Mouse (Mus musculus) lung, postnatal 36 days (tissue): ENCODE data around the gene Gm7735.
"Not testable (repeated sequence)": the region's sequence is repeated elsewhere in the genome, so short reads cannot be mapped to it uniquely, and the experiment has no call there.

ENCODE experiments used
- DNase-seq: peaks from one replicate; pipeline ENCODE4 v3.0.0; 2022; ENCODE audit warnings: mixed read lengths

Gene Gm7735

GRCm38 (mm10) chr16:89169190-89169589, at the start of gene Gm7735:
Gm7735 (plus strand) TSS chr16:89169490.
- not testable (repeated sequence) for DNase-seq

- no peak for DNase-seq
Observed at GRCm38 (mm10) chr16:89140551-89140950, 28.7 kb upstream of the Gm7735 start, which contains the start of gene Gm6358. Gm6358 (plus strand) TSS chr16:89140851.

GRCm38 (mm10) chr16:89150786-89151185, 18.5 kb upstream of the Gm7735 start, which contains the start of gene Gm10061:
Gm10061 (plus strand) TSS chr16:89151086.
- DNase-seq: no peak

- DNase-seq: no peak
Observed at GRCm38 (mm10) chr16:89157652-89158051, 11.6 kb upstream of the Gm7735 start, which contains the start of gene Gm9789. Gm9789 (plus strand) TSS chr16:89157952.

GRCm38 (mm10) chr16:89174435-89174834, 5.1 kb downstream of the Gm7735 start, which contains the start of gene 1110057P08Rik:
1110057P08Rik (plus strand) TSS chr16:89174735.
- DNase-seq: no peak

GRCm38 (mm10) chr16:89188621-89189020, 19.3 kb downstream of the Gm7735 start:
- DNase-seq: no peak

GRCm38 (mm10) chr16:89205561-89205960, 36.3 kb downstream of the Gm7735 start, which contains the start of gene Krtap20-2:
Krtap20-2 (plus strand) TSS chr16:89205861.
- no peak for DNase-seq
